Mouse (Mus musculus) kidney, embryonic 14.5 days (tissue): ENCODE results near the gene Ciita. TPM values are rescaled to one million over a fixed set of nuclear protein-coding genes. Genes with fewer than 3 reads are reported as not detected.

ENCODE experiments used
- ATAC-seq: fragments of 200-750 bp; cut with Nextera tagmentation; 2 replicates; pipeline ENCODE4 v1.8.0; 2017; ENCODE audit warnings: moderate number of reproducible peaks, mild to moderate bottlenecking, moderate TSS enrichment, moderate library complexity; ENCODE audit not compliant: low FRiP score, low TSS enrichment
- H3K27ac ChIP-seq: fragments of 300-500 bp; sonication (generic); 2 replicates; pipeline ENCODE4 v1.5.1; 2014; ENCODE audit warnings: low read depth, mild to moderate bottlenecking, low read length, moderate library complexity, mixed read lengths
- H3K27me3 ChIP-seq: fragments of 300-500 bp; sonication (generic); 2 replicates; pipeline ENCODE4 v1.6.1; 2014; ENCODE audit warnings: mild to moderate bottlenecking, low read length; ENCODE audit not compliant: control insufficient read depth, insufficient read depth
- H3K36me3 ChIP-seq: fragments of 300-500 bp; sonication (generic); 2 replicates; pipeline ENCODE4 v1.6.1; 2014; ENCODE audit warnings: low read length, mixed read lengths; ENCODE audit not compliant: control insufficient read depth, insufficient read depth
- H3K4me1 ChIP-seq: fragments of 300-500 bp; sonication (generic); 2 replicates; pipeline ENCODE4 v1.6.1; 2014; ENCODE audit warnings: low read length, mixed read lengths; ENCODE audit not compliant: control insufficient read depth, insufficient read depth
- H3K4me2 ChIP-seq: fragments of 300-500 bp; sonication (generic); replicated peaks from 2 replicates; pipeline ENCODE4 v1.6.1; 2014; ENCODE audit warnings: low read depth, mild to moderate bottlenecking, low read length
- H3K4me3 ChIP-seq: fragments of 300-500 bp; sonication (generic); 2 replicates; pipeline ENCODE4 v1.5.1; 2014; ENCODE audit warnings: mild to moderate bottlenecking, low read length
- H3K9ac ChIP-seq: fragments of 300-500 bp; sonication (generic); 2 replicates; pipeline ENCODE4 v1.6.1; 2014; ENCODE audit warnings: low read depth, mild to moderate bottlenecking, low read length, moderate library complexity
- H3K9me3 ChIP-seq: fragments of 300-500 bp; sonication (generic); 2 replicates; pipeline ENCODE4 v1.6.1; 2016; ENCODE audit warnings: low read length; ENCODE audit not compliant: control insufficient read depth
- WGBS: fragments of 180-500 bp; shearing (Covaris S2); extraction: QIAGEN DNeasy Blood & Tissue Kit; methylation state at CpG from one replicate; pipeline ENCODE4 v1.1.7; 2014; 5-methylcytosine and 5-hydroxymethylcytosine counted together
- polyA plus RNA-seq: library from polyadenylated mRNA; unstranded; fragments of >200 nt; fragmentation: Nextera tagmentation; extraction: Ambion mirVana; gene quantifications from 2 replicates; pipeline ENCODE4 v1.2.1, GENCODE M21; 2014

Ciita gene
- polyA plus RNA-seq, 1 experiment from 2014 or later = 1.4 TPM

DNA sequence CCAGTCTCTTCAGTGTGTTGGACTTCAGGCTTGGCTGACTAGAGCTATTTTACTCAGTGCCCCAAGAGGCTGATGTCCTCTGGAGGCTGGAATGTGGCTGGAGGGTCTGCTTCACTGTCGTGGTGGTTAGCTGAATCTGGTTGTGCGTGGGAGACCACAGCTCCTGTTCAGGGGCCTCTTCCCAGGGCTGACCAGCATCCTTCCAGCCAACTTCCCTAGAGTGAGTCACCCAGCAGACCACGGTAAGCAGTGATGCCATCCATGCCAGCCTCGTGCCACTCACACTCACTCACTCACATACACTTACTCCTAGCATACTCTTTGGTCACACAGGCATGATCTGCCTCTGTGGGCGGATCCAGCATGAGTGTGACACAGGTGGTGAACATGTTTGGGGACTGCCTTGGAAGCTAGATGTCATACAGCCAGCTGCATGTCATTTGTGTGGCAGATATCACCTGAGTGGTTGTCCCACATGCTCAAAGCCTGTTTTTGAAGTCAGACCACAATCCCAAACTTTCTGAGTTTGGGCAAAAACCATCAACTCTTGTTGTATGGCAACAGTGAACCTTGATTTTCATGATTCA is 90.0 kb downstream of the Ciita start:
- Histone ChIP-seq H3K27ac (no peak overlapping the region), H3K4me1 (no peaks in the 10 kb centered on the region), H3K4me3 (no peak overlapping the region), H3K27me3 (no peaks in the 10 kb centered on the region), H3K9me3 (no peaks in the 10 kb centered on the region), H3K36me3 (peaks cover 16% of the 10 kb centered on the region; the same call in 1 of the 2 replicates), H3K9ac (no peak overlapping the region), H3K4me2 (no peak overlapping the region)
- no peak for ATAC-seq
- WGBS = 81% methylated on average over 5 of the region's 5 CpGs

DNA sequence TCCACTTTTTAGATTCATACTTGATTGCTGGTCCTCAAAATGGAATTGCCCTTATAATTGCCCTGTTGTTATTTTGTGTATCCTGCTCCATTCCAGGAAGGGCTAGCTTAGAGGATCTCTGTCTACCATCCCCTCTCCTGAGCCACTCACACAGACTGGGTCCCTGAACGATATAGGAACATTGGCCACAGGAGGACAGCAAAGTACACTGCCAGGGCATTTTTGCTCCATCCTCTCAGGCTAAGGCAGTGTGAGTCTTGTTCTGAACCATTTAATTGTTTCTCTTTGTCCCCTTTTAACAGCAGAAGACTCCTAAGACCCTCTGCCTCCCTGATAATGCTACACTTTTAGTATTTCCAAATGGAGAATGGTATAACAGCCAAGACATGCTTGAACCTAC is 90.8 kb downstream of the Ciita start:
- 52% methylated on average over 1 of the region's 1 CpGs for WGBS
- H3K36me3 ChIP-seq = peaks cover 16% of the 10 kb centered on the region; the same call in 1 of the 2 replicates
- ATAC-seq = no peak

DNA sequence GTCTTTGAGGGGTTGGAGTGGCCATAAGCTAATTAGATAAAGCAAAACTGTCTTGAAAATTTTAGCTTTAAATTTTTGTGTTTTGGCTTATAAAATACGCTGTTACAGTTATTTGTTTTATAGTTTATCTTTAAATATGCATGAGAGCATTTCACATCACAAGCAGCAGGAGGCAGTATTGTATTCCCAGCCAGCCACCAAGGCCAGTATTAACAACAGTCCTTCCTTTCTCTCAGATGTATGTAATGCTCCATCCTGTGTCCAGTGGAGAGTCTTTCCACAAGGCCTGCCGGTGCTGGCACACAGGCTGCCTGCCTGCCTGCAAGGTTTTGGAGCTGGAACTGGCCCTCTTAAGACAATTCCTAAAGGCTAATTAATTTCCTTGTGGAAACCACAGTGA is 92.0 kb downstream of the Ciita start:
- ATAC-seq = no peak
- Histone ChIP-seq H3K27ac (no peak overlapping the region), H3K4me1 (no peaks in the 10 kb centered on the region), H3K27me3 (no peaks in the 10 kb centered on the region), H3K4me3 (no peak overlapping the region), H3K9me3 (no peaks in the 10 kb centered on the region), H3K4me2 (no peak overlapping the region), H3K9ac (no peak overlapping the region), H3K36me3 (peaks cover 21% of the 10 kb centered on the region; the same call in 1 of the 2 replicates)
- 49% methylated on average over 2 of the region's 2 CpGs for WGBS

More for the DNA sequence above, 90.8 kb downstream of the Ciita start:
- H3K4me3 ChIP-seq = no peak overlapping the region
- no peak overlapping the region for H3K9ac ChIP-seq
- H3K9me3 ChIP-seq = no peaks in the 10 kb centered on the region
- H3K27me3 ChIP-seq = no peaks in the 10 kb centered on the region
- no peak overlapping the region for H3K4me2 ChIP-seq
- no peaks in the 10 kb centered on the region for H3K4me1 ChIP-seq
- no peak overlapping the region for H3K27ac ChIP-seq

DNA sequence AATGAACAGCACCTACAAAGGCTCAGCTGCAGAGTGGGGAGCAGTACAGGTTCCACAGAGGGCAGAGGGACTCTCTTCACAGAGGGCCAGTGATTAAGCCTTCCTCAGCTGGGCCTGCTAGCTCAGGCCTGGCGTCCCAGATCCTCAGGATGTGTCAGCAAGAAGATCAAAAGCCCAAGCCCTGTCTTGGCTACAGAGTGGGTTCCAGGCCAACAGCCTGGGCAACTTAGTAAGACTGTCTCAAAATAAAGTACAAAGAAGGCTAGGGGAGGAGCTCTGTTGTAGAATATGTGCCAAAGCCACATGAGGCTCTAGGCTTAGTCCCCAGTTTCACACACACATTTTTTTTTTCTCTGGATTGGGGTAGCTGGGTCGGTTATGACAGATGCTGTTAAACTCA is 95.1 kb downstream of the Ciita start:
- no peak for ATAC-seq
- H3K27ac ChIP-seq = no peak overlapping the region
- no peak overlapping the region for H3K4me2 ChIP-seq
- peaks cover 37% of the 10 kb centered on the region for H3K36me3 ChIP-seq
- no peak overlapping the region for H3K9ac ChIP-seq
- H3K4me3 ChIP-seq = no peak overlapping the region
- H3K4me1 ChIP-seq = no peaks in the 10 kb centered on the region
- no peaks in the 10 kb centered on the region for H3K9me3 ChIP-seq
- WGBS = 68% methylated on average over 2 of the region's 2 CpGs
- no peaks in the 10 kb centered on the region for H3K27me3 ChIP-seq

DNA sequence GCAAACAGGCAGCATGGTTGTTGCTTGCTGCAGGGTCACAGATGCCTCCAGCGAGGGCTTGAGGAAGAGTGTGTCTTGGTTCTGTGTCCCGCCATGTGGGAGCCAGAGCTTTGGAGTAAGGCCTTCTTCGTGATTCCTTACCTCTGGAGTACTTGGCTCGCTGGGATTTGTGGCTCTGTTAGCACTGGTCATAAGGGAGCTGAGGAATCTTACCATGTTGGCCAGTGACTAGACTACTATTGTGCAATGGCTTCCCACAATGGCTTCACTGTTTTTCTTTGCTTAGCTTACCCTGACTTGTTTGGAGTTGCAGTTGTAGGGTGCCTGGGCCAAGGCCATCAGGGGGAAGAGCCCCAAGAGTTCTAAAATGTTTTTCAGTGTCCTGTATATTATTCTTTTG is 96.1 kb downstream of the Ciita start:
- Histone ChIP-seq H3K27ac (no peak overlapping the region), H3K4me2 (no peak overlapping the region), H3K9ac (no peak overlapping the region), H3K36me3 (peaks cover 44% of the 10 kb centered on the region), H3K27me3 (no peaks in the 10 kb centered on the region), H3K4me3 (no peak overlapping the region), H3K4me1 (no peaks in the 10 kb centered on the region), H3K9me3 (no peaks in the 10 kb centered on the region)
- no peak for ATAC-seq
- 96% methylated on average over 4 of the region's 4 CpGs for WGBS

DNA sequence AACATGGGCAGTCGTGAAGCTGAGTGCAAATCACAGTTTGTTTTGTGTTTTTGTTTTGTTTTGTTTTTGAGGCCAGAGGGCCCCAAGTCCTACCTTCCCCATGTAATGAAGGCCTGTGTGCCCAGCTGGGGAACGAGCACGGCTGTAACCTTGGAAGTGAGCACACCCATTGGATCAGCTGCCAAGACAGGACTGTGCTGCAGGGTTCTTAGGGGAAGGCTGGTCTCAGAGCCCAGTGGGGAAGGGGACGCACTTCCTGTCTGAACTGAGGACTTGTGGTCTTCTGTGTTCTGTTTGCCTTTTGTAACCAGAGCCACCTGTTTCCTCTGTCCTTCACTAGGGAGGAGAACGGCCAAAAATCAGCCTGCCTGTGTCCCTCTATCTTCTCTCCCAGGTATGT is 97.7 kb downstream of the Ciita start:
- H3K36me3 ChIP-seq = peaks cover 53% of the 10 kb centered on the region
- H3K4me3 ChIP-seq = no peak overlapping the region
- ATAC-seq = no peak
- no peak overlapping the region for H3K27ac ChIP-seq
- 68% methylated on average over 5 of the region's 5 CpGs for WGBS
- no peaks in the 10 kb centered on the region for H3K4me1 ChIP-seq
- H3K27me3 ChIP-seq = no peaks in the 10 kb centered on the region
- no peak overlapping the region for H3K4me2 ChIP-seq
- H3K9ac ChIP-seq = no peak overlapping the region
- no peaks in the 10 kb centered on the region for H3K9me3 ChIP-seq

Other genes with a start within 250 kb of the Ciita start
- 9.8 and 14.7 TPM in 2 replicates for gene Emp2, start 166.1 kb upstream of the Ciita start, polyA plus RNA-seq
- gene Tekt5, start 84.6 kb upstream of the Ciita start, polyA plus RNA-seq = 0.90 and 1.3 TPM in 2 replicates
- 69.9 and 77.1 TPM in 2 replicates for gene Nubp1, start 68.1 kb upstream of the Ciita start, polyA plus RNA-seq
- gene Tvp23a, start 32.7 kb upstream of the Ciita start, polyA plus RNA-seq = 9.5 and 15.7 TPM in 2 replicates
- gene Dexi, start 63.0 kb downstream of the Ciita start, polyA plus RNA-seq = 27.4 and 32.5 TPM in 2 replicates
- 38.4 and 46.3 TPM in 2 replicates for gene Clec16a, start 65.3 kb downstream of the Ciita start, polyA plus RNA-seq